Mouse (Mus musculus): ENCODE data around the gene Ptpre. TPM values are rescaled to one million over a fixed set of nuclear protein-coding genes. Genes with fewer than 3 reads are reported as not detected.

Ptpre gene
- polyA plus RNA-seq, 1 experiment = 2.4 TPM

GRCm38 (mm10) chr7:135521755-135522512 lies 15.3 kb upstream of the Ptpre start:
- no peak overlapping the region for H3K4me3 ChIP-seq
- H3ac ChIP-seq (ENCODE audit: control insufficient read depth, insufficient read length) = no peak overlapping the region

GRCm38 (mm10) chr7:135523981-135524380 lies 13.3 kb upstream of the Ptpre start:
- Histone ChIP-seq H3K4me3 (no peak overlapping the region), H3ac (ENCODE audit: control insufficient read depth, insufficient read length) (no peak overlapping the region), H3K36me3 (ENCODE audit: control insufficient read depth, insufficient read depth) (no peaks in the 10 kb centered on the region), H3K79me2 (ENCODE audit: control insufficient read depth, insufficient read depth) (no peaks in the 10 kb centered on the region), H3K27me3 (ENCODE audit: control insufficient read depth, insufficient read depth, insufficient read length) (no peaks in the 10 kb centered on the region), H3K4me2 (ENCODE audit: low read depth) (no peak overlapping the region)
- TF ChIP-seq POLR2AphosphoS2 (IDR thresholded peaks at IDR 0.05; ENCODE audit: insufficient read length, low read depth) = no peak
- TF ChIP-seq USF1 (IDR thresholded peaks at IDR 0.05; ENCODE audit: low read depth) = no peak
- no peak for TF ChIP-seq SRF (IDR thresholded peaks at IDR 0.05; ENCODE audit: control insufficient read depth, insufficient read length, low read depth)
- TF ChIP-seq MYOG (IDR thresholded peaks at IDR 0.05; ENCODE audit: control insufficient read depth in 1 of 3, insufficient read depth in 1 of 3, insufficient read length in 2 of 3, low read depth in 2 of 3) = no peak
- no peak for TF ChIP-seq REST (IDR thresholded peaks at IDR 0.05; ENCODE audit: insufficient read depth, insufficient read length)
- TF ChIP-seq MAX (IDR thresholded peaks at IDR 0.05; ENCODE audit: low read depth) = no peak
- no peak for TF ChIP-seq TCF12 (IDR thresholded peaks at IDR 0.05; ENCODE audit: insufficient read depth, poor library complexity, severe bottlenecking)
- TF ChIP-seq POLR2A (IDR thresholded peaks at IDR 0.05; ENCODE audit: insufficient read length, low read depth) = no peak

More at GRCm38 (mm10) chr7:135521755-135522512, 15.3 kb upstream of the Ptpre start:
- TF ChIP-seq MYOG (IDR thresholded peaks at IDR 0.05; ENCODE audit: control insufficient read depth in 1 of 3, insufficient read depth in 1 of 3, insufficient read length in 2 of 3, low read depth in 2 of 3) = no peak
- TF ChIP-seq E2F4 (IDR thresholded peaks at IDR 0.05; ENCODE audit: insufficient read depth) = no peak
- no peak for TF ChIP-seq CEBPB (IDR thresholded peaks at IDR 0.05; ENCODE audit: insufficient read depth, poor library complexity, severe bottlenecking)
- no peak for TF ChIP-seq MAX (IDR thresholded peaks at IDR 0.05; ENCODE audit: low read depth)
- TF ChIP-seq SRF (IDR thresholded peaks at IDR 0.05; ENCODE audit: control insufficient read depth, insufficient read length, low read depth) = no peak
- TF ChIP-seq USF1 (IDR thresholded peaks at IDR 0.05; ENCODE audit: low read depth) = no peak
- TF ChIP-seq TCF12 (IDR thresholded peaks at IDR 0.05; ENCODE audit: insufficient read depth, poor library complexity, severe bottlenecking) = no peak
- no peak for TF ChIP-seq POLR2A (IDR thresholded peaks at IDR 0.05; ENCODE audit: insufficient read length, low read depth)
- TF ChIP-seq TCF3 (IDR thresholded peaks at IDR 0.05; ENCODE audit: insufficient read length, low read depth) = no peak
- no peak for TF ChIP-seq MYOD1 (IDR thresholded peaks at IDR 0.05; ENCODE audit: control insufficient read depth in 1 of 3, insufficient read length in 2 of 3, low read depth in 2 of 3)
- TF ChIP-seq POLR2AphosphoS2 (IDR thresholded peaks at IDR 0.05; ENCODE audit: insufficient read length, low read depth) = no peak
- no peak for TF ChIP-seq REST (IDR thresholded peaks at IDR 0.05; ENCODE audit: insufficient read depth, insufficient read length)
- H3K36me3 ChIP-seq (ENCODE audit: control insufficient read depth, insufficient read depth) = no peaks in the 10 kb centered on the region
- H3K4me2 ChIP-seq (ENCODE audit: low read depth) = no peak overlapping the region
- H3K79me2 ChIP-seq (ENCODE audit: control insufficient read depth, insufficient read depth) = no peaks in the 10 kb centered on the region
- no peaks in the 10 kb centered on the region for H3K27me3 ChIP-seq (ENCODE audit: control insufficient read depth, insufficient read depth, insufficient read length)

- H3K4me2 ChIP-seq (ENCODE audit: low read depth) = no peak overlapping the region
- H3K79me2 ChIP-seq (ENCODE audit: control insufficient read depth, insufficient read depth) = no peaks in the 10 kb centered on the region
Observed at GRCm38 (mm10) chr7:135524424-135524967, 12.8 kb upstream of the Ptpre start.

GRCm38 (mm10) chr7:135526574-135527152 lies 10.6 kb upstream of the Ptpre start:
- TF ChIP-seq E2F4 (IDR thresholded peaks at IDR 0.05; ENCODE audit: insufficient read depth) = no peak
- TF ChIP-seq SRF (IDR thresholded peaks at IDR 0.05; ENCODE audit: control insufficient read depth, insufficient read length, low read depth) = no peak
- TF ChIP-seq MAX (IDR thresholded peaks at IDR 0.05; ENCODE audit: low read depth) = no peak
- TF ChIP-seq TCF12 (IDR thresholded peaks at IDR 0.05; ENCODE audit: insufficient read depth, poor library complexity, severe bottlenecking) = no peak
- no peak for TF ChIP-seq POLR2A (IDR thresholded peaks at IDR 0.05; ENCODE audit: insufficient read length, low read depth)
- no peak for TF ChIP-seq TCF3 (IDR thresholded peaks at IDR 0.05; ENCODE audit: insufficient read length, low read depth)
- TF ChIP-seq MYOG (IDR thresholded peaks at IDR 0.05; ENCODE audit: control insufficient read depth in 1 of 3, insufficient read depth in 1 of 3, insufficient read length in 2 of 3, low read depth in 2 of 3) = no peak
- TF ChIP-seq POLR2AphosphoS2 (IDR thresholded peaks at IDR 0.05; ENCODE audit: insufficient read length, low read depth) = no peak
- no peak for TF ChIP-seq CEBPB (IDR thresholded peaks at IDR 0.05; ENCODE audit: insufficient read depth, poor library complexity, severe bottlenecking)
- no peak for TF ChIP-seq MYOD1 (IDR thresholded peaks at IDR 0.05; ENCODE audit: control insufficient read depth in 1 of 3, insufficient read length in 2 of 3, low read depth in 2 of 3)
- no peak for TF ChIP-seq REST (IDR thresholded peaks at IDR 0.05; ENCODE audit: insufficient read depth, insufficient read length)
- H3K36me3 ChIP-seq (ENCODE audit: control insufficient read depth, insufficient read depth) = no peaks in the 10 kb centered on the region

More at GRCm38 (mm10) chr7:135524424-135524967, 12.8 kb upstream of the Ptpre start:
- Histone ChIP-seq H3K27me3 (ENCODE audit: control insufficient read depth, insufficient read depth, insufficient read length) (no peaks in the 10 kb centered on the region), H3K4me3 (no peak overlapping the region), H3K36me3 (ENCODE audit: control insufficient read depth, insufficient read depth) (no peaks in the 10 kb centered on the region), H3ac (ENCODE audit: control insufficient read depth, insufficient read length) (no peak overlapping the region)
- TF ChIP-seq USF1 (IDR thresholded peaks at IDR 0.05; ENCODE audit: low read depth) = no peak
- no peak for TF ChIP-seq E2F4 (IDR thresholded peaks at IDR 0.05; ENCODE audit: insufficient read depth)
- TF ChIP-seq MYOG (IDR thresholded peaks at IDR 0.05; ENCODE audit: control insufficient read depth in 1 of 3, insufficient read depth in 1 of 3, insufficient read length in 2 of 3, low read depth in 2 of 3) = no peak
- no peak for TF ChIP-seq CEBPB (IDR thresholded peaks at IDR 0.05; ENCODE audit: insufficient read depth, poor library complexity, severe bottlenecking)
- no peak for TF ChIP-seq SRF (IDR thresholded peaks at IDR 0.05; ENCODE audit: control insufficient read depth, insufficient read length, low read depth)
- TF ChIP-seq MYOD1 (IDR thresholded peaks at IDR 0.05; ENCODE audit: control insufficient read depth in 1 of 3, insufficient read length in 2 of 3, low read depth in 2 of 3) = no peak
- no peak for TF ChIP-seq POLR2A (IDR thresholded peaks at IDR 0.05; ENCODE audit: insufficient read length, low read depth)
- no peak for TF ChIP-seq POLR2AphosphoS2 (IDR thresholded peaks at IDR 0.05; ENCODE audit: insufficient read length, low read depth)
- TF ChIP-seq REST (IDR thresholded peaks at IDR 0.05; ENCODE audit: insufficient read depth, insufficient read length) = no peak

More at GRCm38 (mm10) chr7:135526574-135527152, 10.6 kb upstream of the Ptpre start:
- Histone ChIP-seq H3K79me2 (ENCODE audit: control insufficient read depth, insufficient read depth) (no peaks in the 10 kb centered on the region), H3ac (ENCODE audit: control insufficient read depth, insufficient read length) (no peak overlapping the region), H3K27me3 (ENCODE audit: control insufficient read depth, insufficient read depth, insufficient read length) (no peaks in the 10 kb centered on the region), H3K4me3 (no peak overlapping the region), H3K4me2 (ENCODE audit: low read depth) (no peak overlapping the region)

Measured in myocyte (in vitro differentiated cells).